In the genomic region with DNA sequence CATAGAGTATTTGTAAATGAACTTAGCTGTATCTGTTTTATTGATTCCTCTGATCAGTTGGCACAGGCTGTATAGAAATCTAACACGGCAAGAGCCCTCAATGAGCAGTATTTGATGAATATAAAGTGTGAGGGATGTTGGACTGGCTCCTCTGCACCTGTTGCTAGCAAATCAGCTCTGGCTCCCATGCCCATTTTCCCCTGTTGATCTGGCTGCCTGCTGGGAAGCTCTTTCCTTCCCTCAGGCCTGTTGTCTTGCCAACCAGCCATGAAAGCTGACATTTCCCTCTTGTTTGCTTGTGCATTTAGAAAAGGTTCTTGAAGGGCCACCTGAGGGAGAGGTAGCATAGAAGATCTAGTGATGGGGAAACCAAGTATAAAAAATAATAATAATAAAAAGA, we compare ENCODE assay signal across 14 mouse cellular contexts.
"Had no signal": no experiment of that assay in that cellular context is flagged by ENCODE, and none has a peak within 500 bp of the region (broad histone marks: within the 10 kb centered on the region; RNA-seq: fewer than 3 reads in every experiment).

No protein-coding gene starts in this region.

- H3K36me3 ChIP-seq: limb, embryonic 15.5 days; liver, embryonic 12.5 days; neural tube, embryonic 15.5 days had no signal

- H3K9me3 ChIP-seq: limb, embryonic 15.5 days; liver, embryonic 12.5 days; megakaryocyte, embryonic 14.5 days; neural tube, embryonic 15.5 days had no signal

- H3K9ac ChIP-seq: limb, embryonic 15.5 days; liver, embryonic 12.5 days; lung, embryonic 14.5 days; neural tube, embryonic 15.5 days had no signal

- H3K4me2 ChIP-seq: limb, embryonic 15.5 days; liver, embryonic 12.5 days; lung, embryonic 14.5 days; midbrain, embryonic 11.5 days; neural tube, embryonic 15.5 days had no signal

- H3K27ac ChIP-seq: limb, embryonic 15.5 days; liver, embryonic 12.5 days; macrophage; neural tube, embryonic 15.5 days had no signal

- H3K27me3 ChIP-seq: limb, embryonic 15.5 days; liver, embryonic 12.5 days; megakaryocyte, embryonic 14.5 days; neural tube, embryonic 15.5 days had no signal

- H3K4me3 ChIP-seq: limb, embryonic 15.5 days; liver, embryonic 12.5 days; megakaryocyte, embryonic 14.5 days; neural tube, embryonic 15.5 days had no signal

- DNase-seq: kidney, adult 8-10 months; kidney, postnatal 25 days; layer of hippocampus, adult 9-11 months; lung, embryonic 14.5 days; lung, postnatal 10 days; right cerebral cortex, postnatal 14 days; thymus, postnatal 36 days had no signal

- H3K4me1 ChIP-seq: limb, embryonic 15.5 days; liver, embryonic 12.5 days; megakaryocyte, embryonic 14.5 days; neural tube, embryonic 15.5 days had no signal

- ATAC-seq: liver, embryonic 12.5 days; midbrain, embryonic 16.5 days had no signal
